Mouse (Mus musculus) brain, embryonic 14.5 days (tissue): ENCODE results near the gene Tnfrsf8.

Source experiments
- CTCF ChIP-seq: fragments of 200-500 bp; IDR thresholded peaks from 2 replicates; pipeline ENCODE4 v1.5.1; 2012; ENCODE audit warnings: inconsistent platforms, mild to moderate bottlenecking, moderate library complexity, borderline replicate concordance; ENCODE audit not compliant: insufficient read depth, insufficient read length; ENCODE audit errors: extremely low read depth
- POLR2A ChIP-seq: fragments of 200-500 bp; IDR thresholded peaks from 2 replicates; pipeline ENCODE4 v1.6.1; 2012; ENCODE audit warnings: mild to moderate bottlenecking, inconsistent platforms, borderline replicate concordance; ENCODE audit not compliant: poor library complexity, insufficient read depth, insufficient read length, severe bottlenecking; ENCODE audit errors: extremely low read depth

DNA sequence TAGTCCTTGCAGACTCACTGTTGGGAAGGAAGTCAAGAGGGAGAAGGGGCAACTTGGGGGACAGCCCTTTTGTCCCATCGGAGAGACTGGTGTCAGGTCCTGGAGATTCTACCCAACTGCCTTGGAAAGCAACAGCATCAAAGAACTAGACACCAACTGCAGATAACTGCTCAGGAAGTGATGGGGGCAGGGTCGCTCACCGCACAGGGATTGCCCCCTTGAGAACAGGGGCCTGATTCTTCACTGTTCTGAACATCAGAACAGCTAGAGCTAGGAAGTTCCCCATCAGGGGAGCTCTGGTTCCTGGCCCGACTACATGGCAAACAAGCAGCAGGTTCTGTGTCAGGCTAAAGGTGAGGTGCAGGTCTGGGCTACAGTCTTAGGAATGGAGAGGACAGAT, 48.5 kb downstream of the Tnfrsf8 start:
- no peak for TF ChIP-seq CTCF
- TF ChIP-seq POLR2A, result no peak
